Mouse (Mus musculus) liver, embryonic 16.5 days (tissue): Measurements from ENCODE around the gene Mfsd13b. TPM values are rescaled to one million over a fixed set of nuclear protein-coding genes. Genes with fewer than 3 reads are reported as not detected.

Experiments
- ATAC-seq: fragments of 200-750 bp; cut with Nextera tagmentation; 2 replicates; pipeline ENCODE4 v1.8.0; 2017; ENCODE audit warnings: low read depth, mild to moderate bottlenecking, moderate number of reproducible peaks, moderate library complexity
- H3K27ac ChIP-seq: fragments of 300-500 bp; sonication (generic); 2 replicates; pipeline ENCODE4 v1.5.1; 2014; ENCODE audit warnings: mild to moderate bottlenecking, low read length
- H3K27me3 ChIP-seq: fragments of 300-500 bp; sonication (generic); 2 replicates; pipeline ENCODE4 v1.6.1; 2014; ENCODE audit warnings: low read depth, low read length, mixed read lengths; ENCODE audit not compliant: control insufficient read depth, insufficient read depth
- H3K36me3 ChIP-seq: fragments of 300-500 bp; sonication (generic); 2 replicates; pipeline ENCODE4 v1.6.1; 2014; ENCODE audit warnings: mild to moderate bottlenecking; ENCODE audit not compliant: control insufficient read depth, insufficient read depth
- H3K4me1 ChIP-seq: fragments of 300-500 bp; sonication (generic); 2 replicates; pipeline ENCODE4 v1.6.1; 2014; ENCODE audit warnings: low read depth, low read length, mixed read lengths; ENCODE audit not compliant: control insufficient read depth
- H3K4me2 ChIP-seq: fragments of 300-500 bp; sonication (generic); 2 replicates; pipeline ENCODE4 v1.6.1; 2014; ENCODE audit warnings: low read depth, low read length, mixed read lengths
- H3K4me3 ChIP-seq: fragments of 300-500 bp; sonication (generic); 2 replicates; pipeline ENCODE4 v1.5.1; 2014; ENCODE audit warnings: low read depth, mild to moderate bottlenecking, low read length
- H3K9ac ChIP-seq: fragments of 300-500 bp; sonication (generic); 2 replicates; pipeline ENCODE4 v1.6.1; 2014; ENCODE audit warnings: low read depth, low read length
- H3K9me3 ChIP-seq: fragments of 300-500 bp; sonication (generic); replicated peaks from 2 replicates; pipeline ENCODE4 v1.6.1; 2016; ENCODE audit warnings: low read length; ENCODE audit not compliant: control insufficient read depth
- WGBS: fragments of 180-500 bp; shearing (Covaris S2); extraction: QIAGEN DNeasy Blood & Tissue Kit; methylation state at CpG from one replicate; pipeline ENCODE4 v1.1.7; 2014; ENCODE audit not compliant: insufficient replicate concordance; 5-methylcytosine and 5-hydroxymethylcytosine counted together
- polyA plus RNA-seq: library from polyadenylated mRNA; unstranded; fragments of >200 nt; fragmentation: Nextera tagmentation; extraction: Ambion mirVana; gene quantifications from 2 replicates; pipeline ENCODE4 v1.2.1, GENCODE M21; 2015

The Mfsd13b gene
- polyA plus RNA-seq, 1 experiment from 2014 or later = not detected

DNA sequence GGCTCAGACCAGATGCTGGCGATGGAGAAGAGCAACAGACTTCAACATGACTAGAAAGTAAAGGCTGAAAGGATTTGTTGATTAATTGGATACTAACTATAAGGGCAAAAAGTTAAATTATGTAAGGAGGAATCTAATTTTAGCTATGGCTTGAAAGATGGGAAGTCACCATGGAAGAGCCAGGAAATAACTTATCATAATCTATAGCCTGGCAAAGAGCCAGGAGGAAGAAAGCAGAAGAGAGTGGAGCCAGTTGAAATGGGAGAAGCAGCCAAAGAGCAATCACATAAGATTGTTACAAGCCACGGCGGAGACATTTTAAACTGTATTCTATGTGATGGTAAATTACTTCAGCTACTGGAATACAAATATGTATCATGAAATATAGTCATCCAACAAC lies 8.3 kb upstream of the Mfsd13b start:
- Histone ChIP-seq H3K4me1 (peaks cover 63% of the 10 kb centered on the region), H3K4me3 (no peak overlapping the region), H3K27me3 (no peaks in the 10 kb centered on the region), H3K27ac (0 out of 2 replicates have a peak overlapping the region, but pooled peaks have one; percentile 43), H3K9me3 (no peaks in the 10 kb centered on the region), H3K36me3 (no peaks in the 10 kb centered on the region), H3K4me2 (no peak overlapping the region), H3K9ac (no peak overlapping the region)
- WGBS = 78% methylated on average over 3 of the region's 3 CpGs
- no peak for ATAC-seq

GRCm38 (mm10) chr7:120977063-120977462 lies 5.2 kb upstream of the Mfsd13b start:
- ATAC-seq = no peak
- Histone ChIP-seq H3K9me3 (no peaks in the 10 kb centered on the region), H3K27ac (no peak overlapping the region), H3K4me3 (no peak overlapping the region; the same call in 1 of the 2 replicates), H3K36me3 (no peaks in the 10 kb centered on the region), H3K4me1 (peaks cover 44% of the 10 kb centered on the region), H3K9ac (no peak overlapping the region), H3K4me2 (peak overlapping the region; percentile 85), H3K27me3 (no peaks in the 10 kb centered on the region)
- WGBS = 68% methylated on average over 7 of the region's 7 CpGs

- Histone ChIP-seq H3K4me2 (peak overlapping the region; percentile 85), H3K9me3 (no peaks in the 10 kb centered on the region), H3K4me3 (peak overlapping the region; percentile 88), H3K36me3 (no peaks in the 10 kb centered on the region), H3K27me3 (no peaks in the 10 kb centered on the region), H3K27ac (peak overlapping the region; percentile 95), H3K9ac (peak overlapping the region; percentile 97), H3K4me1 (peaks cover 33% of the 10 kb centered on the region)
- WGBS = 23% methylated on average over 4 of the region's 4 CpGs
- peak; percentile 78 for ATAC-seq
These were observed 2.3 kb upstream of the Mfsd13b start for GRCm38 (mm10) chr7:120980041-120980440.

GRCm38 (mm10) chr7:120980931-120981924 lies 1.1 kb upstream of the Mfsd13b start:
- no peaks in the 10 kb centered on the region for H3K36me3 ChIP-seq
- H3K9me3 ChIP-seq = no peaks in the 10 kb centered on the region
- H3K9ac ChIP-seq = peak overlapping the region; percentile 97
- peaks cover 25% of the 10 kb centered on the region for H3K4me1 ChIP-seq
- peak overlapping the region; percentile 85 for H3K4me2 ChIP-seq
- peak overlapping the region; percentile 88 for H3K4me3 ChIP-seq
- WGBS = 3% methylated on average over 39 of the region's 39 CpGs
- ATAC-seq = peak; percentile 47
- peak overlapping the region; percentile 95 for H3K27ac ChIP-seq
- H3K27me3 ChIP-seq = peaks cover 1% of the 10 kb centered on the region; the same call in 1 of the 2 replicates

GRCm38 (mm10) chr7:120982968-120983367 lies 659 bp downstream of the Mfsd13b start:
- peak overlapping the region; percentile 79 for H3K9ac ChIP-seq
- H3K9me3 ChIP-seq = no peaks in the 10 kb centered on the region
- no peaks in the 10 kb centered on the region for H3K36me3 ChIP-seq
- peak overlapping the region; percentile 88 for H3K4me3 ChIP-seq
- peak overlapping the region; percentile 85 for H3K4me2 ChIP-seq
- peak overlapping the region; percentile 76 for H3K27ac ChIP-seq
- 6% methylated on average over 7 of the region's 7 CpGs for WGBS
- no peak for ATAC-seq
- peaks cover 18% of the 10 kb centered on the region for H3K4me1 ChIP-seq
- H3K27me3 ChIP-seq = peaks cover 2% of the 10 kb centered on the region; the same call in 1 of the 2 replicates

DNA sequence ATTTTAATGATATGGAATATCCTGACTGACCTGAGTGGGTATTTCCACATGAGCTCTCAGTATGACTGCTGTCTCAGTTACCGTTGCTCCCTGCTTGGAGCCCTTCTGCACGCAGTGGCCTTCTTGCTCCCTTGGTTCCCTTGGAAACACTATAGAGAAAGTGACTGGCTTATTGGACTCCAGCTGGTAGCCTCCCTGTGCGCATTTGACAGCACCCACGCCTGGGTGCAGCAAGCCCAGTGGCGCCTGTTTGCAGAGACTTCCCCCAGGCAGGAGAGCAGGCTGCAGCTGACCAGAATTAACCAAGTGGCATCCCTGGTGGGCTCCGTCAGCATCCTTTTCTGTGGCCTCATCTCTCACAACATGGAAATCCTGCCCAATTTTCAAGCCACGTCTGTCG lies 8.9 kb downstream of the Mfsd13b start:
- 68% methylated on average over 8 of the region's 8 CpGs for WGBS
- Histone ChIP-seq H3K27me3 (peaks cover 2% of the 10 kb centered on the region; the same call in 1 of the 2 replicates), H3K9ac (no peak overlapping the region), H3K4me2 (no peak overlapping the region), H3K36me3 (no peaks in the 10 kb centered on the region), H3K27ac (no peak overlapping the region), H3K9me3 (no peaks in the 10 kb centered on the region), H3K4me1 (no peaks in the 10 kb centered on the region), H3K4me3 (no peak overlapping the region)
- no peak for ATAC-seq

- H3K4me2 ChIP-seq = no peak overlapping the region
- H3K27ac ChIP-seq = no peak overlapping the region
- H3K27me3 ChIP-seq = no peaks in the 10 kb centered on the region
- H3K4me3 ChIP-seq = no peak overlapping the region
- no peak overlapping the region for H3K9ac ChIP-seq
- no peaks in the 10 kb centered on the region for H3K36me3 ChIP-seq
- 53% methylated on average over 2 of the region's 2 CpGs for WGBS
- H3K4me1 ChIP-seq = no peaks in the 10 kb centered on the region
- H3K9me3 ChIP-seq = no peaks in the 10 kb centered on the region
- no peak for ATAC-seq
These were observed 16.8 kb downstream of the Mfsd13b start for GRCm38 (mm10) chr7:120999021-120999530.

DNA sequence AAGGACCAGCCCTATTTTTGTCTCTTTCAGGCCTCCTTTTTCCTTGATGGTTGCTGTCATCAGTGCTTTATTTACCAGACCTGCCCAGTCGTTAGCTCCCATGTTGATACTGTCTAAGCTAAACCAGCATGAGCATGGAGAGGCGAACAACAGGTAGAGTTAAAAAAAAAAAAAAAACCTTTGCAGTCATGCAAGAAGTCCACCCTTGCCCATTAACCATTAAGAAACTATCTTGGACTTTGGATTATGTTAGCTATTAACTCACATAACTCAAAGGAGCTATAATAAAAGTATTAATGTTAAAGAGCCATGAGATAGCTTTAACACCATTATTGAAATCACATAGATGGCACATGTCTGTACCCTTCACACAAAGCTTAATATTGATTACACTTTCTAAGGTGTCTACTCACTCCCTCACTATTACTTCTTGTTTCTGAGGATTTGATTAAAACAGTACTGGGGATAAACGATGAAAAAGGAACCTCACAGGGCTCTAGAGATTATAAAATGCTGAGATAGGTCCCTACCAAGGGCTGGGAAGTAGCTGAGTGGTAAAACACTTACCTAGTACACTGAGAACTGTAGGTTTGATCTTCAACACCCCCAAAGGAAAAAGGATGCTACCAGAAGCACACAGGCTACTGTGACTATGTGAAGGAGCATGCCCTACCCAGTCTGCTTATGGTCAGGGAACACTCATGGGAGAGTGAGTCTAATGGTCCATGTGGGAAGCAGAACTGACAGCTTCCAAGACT lies 17.9 kb downstream of the Mfsd13b start:
- H3K27ac ChIP-seq = no peak overlapping the region; the same call in 1 of the 2 replicates
- H3K9ac ChIP-seq = no peak overlapping the region
- no peak for ATAC-seq
- no peak overlapping the region for H3K4me2 ChIP-seq
- no peaks in the 10 kb centered on the region for H3K36me3 ChIP-seq
- H3K4me1 ChIP-seq = no peaks in the 10 kb centered on the region
- WGBS = 50% methylated on average over 3 of the region's 3 CpGs
- H3K27me3 ChIP-seq = no peaks in the 10 kb centered on the region
- no peaks in the 10 kb centered on the region for H3K9me3 ChIP-seq
- no peak overlapping the region for H3K4me3 ChIP-seq
